Comparison of ENCODE assay signal across 8 mouse cellular contexts in the genomic region with DNA sequence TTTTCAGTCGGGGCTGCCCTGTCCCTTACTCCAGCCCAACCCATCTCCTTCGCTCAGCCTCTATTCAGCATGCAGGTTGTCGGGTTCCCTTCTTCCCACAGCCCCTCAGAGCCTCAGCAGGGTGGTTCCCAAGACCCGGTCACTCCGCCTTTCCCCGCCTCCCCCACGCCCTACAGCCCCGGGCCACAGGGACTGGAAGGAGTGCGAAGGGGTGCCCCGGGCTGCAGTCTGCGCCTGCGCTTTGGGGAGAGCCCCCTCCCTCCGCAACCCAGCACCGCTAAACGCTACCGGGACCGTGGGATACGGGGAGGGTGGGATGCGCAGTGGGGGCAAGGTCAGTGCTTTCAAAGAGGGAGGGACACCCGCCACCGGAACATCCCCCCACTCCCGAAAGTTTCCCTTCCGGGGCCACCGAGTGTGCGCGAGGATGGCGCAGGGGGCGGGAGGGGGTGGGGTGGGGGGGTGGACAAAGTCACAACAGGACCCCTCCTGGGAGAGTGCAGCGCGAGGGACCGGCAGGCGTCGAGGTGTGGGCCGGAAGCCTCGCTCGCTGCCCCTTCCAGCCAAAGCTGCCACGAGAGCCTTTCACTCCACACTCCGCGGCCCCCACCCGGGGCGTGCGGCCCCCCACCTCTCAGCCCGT. TPM values are rescaled to one million over a fixed set of nuclear protein-coding genes. Genes with fewer than 3 reads are reported as not detected.
A peak's percentile ranks its signal among the peaks of the same experiment; 100 is the strongest.
DNase-seq lines count a peak whose midpoint lies in the region; ATAC-seq and TF ChIP-seq lines count a peak whose summit lies in the region.

No protein-coding gene starts in this region.

- DNase-seq in urinary bladder, adult 2 months (ENCODE audit: low spot score) = peak; percentile 36
- no peak for DNase-seq in urinary bladder, postnatal 10 days (ENCODE audit: low spot score)
- peak; percentile 78 for DNase-seq in embryo, embryonic 9.5 days (ENCODE audit: extremely low spot score)
- DNase-seq in heart, adult 2 months = peak; percentile 83 to 84
- peak; percentile 34 for DNase-seq in kidney, adult 9 months
- DNase-seq in liver, embryonic 13.5 days = no peak
- DNase-seq in natural killer cell, adult 2 months (ENCODE audit: low spot score in 2 of 2) = peak; percentile 8 to 19
- DNase-seq in testis, postnatal 10 days (ENCODE audit: low spot score) = peak; percentile 81

- H3K27ac ChIP-seq in heart, adult 2 months = peak overlapping the region; percentile 93
- H3K27ac ChIP-seq in liver, embryonic 13.5 days = peak overlapping the region; percentile 66

- 3% methylated on average over 43 of the region's 43 CpGs for WGBS in heart, adult 2 months
- WGBS in liver, embryonic 13.5 days (ENCODE audit: insufficient replicate concordance) = under 1% methylated on average over 42 of the region's 43 CpGs

- peak overlapping the region; percentile 89 for H3K4me2 ChIP-seq in liver, embryonic 13.5 days

- peak overlapping the region; percentile 72 for H3K9ac ChIP-seq in heart, adult 2 months (ENCODE audit: low read depth, low read length)
- peak overlapping the region; percentile 76 for H3K9ac ChIP-seq in liver, embryonic 13.5 days

- H3K4me3 ChIP-seq in heart, adult 2 months = peak overlapping the region; percentile 96
- peak overlapping the region; percentile 70 for H3K4me3 ChIP-seq in liver, embryonic 13.5 days (replicated peaks)

- H3K4me1 ChIP-seq in heart, adult 2 months (ENCODE audit: control insufficient read depth, insufficient read depth, low read length) = no peaks in the 10 kb centered on the region; the same call in none of the 2 replicates
- H3K4me1 ChIP-seq in liver, embryonic 13.5 days (replicated peaks) = peaks cover 35% of the 10 kb centered on the region

- no peak for TF ChIP-seq CTCF in heart, adult 2 months (IDR thresholded peaks at IDR 0.05)

- intact Hi-C loops in heart, adult 2 months (cut with DNase I) = loop anchor here (2.0 kb wide), 1 partner anchor 36 kb away; no protein-coding TSS in a partner anchor

- no peaks in the 10 kb centered on the region for H3K36me3 ChIP-seq in heart, adult 2 months (ENCODE audit: control insufficient read depth, insufficient read depth, low read length)
- no peaks in the 10 kb centered on the region for H3K36me3 ChIP-seq in liver, embryonic 13.5 days

- ATAC-seq in liver, embryonic 13.5 days (ENCODE audit: low read depth) = peak; percentile 35

- no peak for TF ChIP-seq POLR2A in heart, adult 2 months (IDR thresholded peaks at IDR 0.05; ENCODE audit: insufficient read depth, low read depth, low read length)

- TF ChIP-seq EP300 in heart, adult 2 months (IDR thresholded peaks at IDR 0.05; ENCODE audit: insufficient read depth, low read depth, low read length) = no peak

- H3K27me3 ChIP-seq in heart, adult 2 months (ENCODE audit: control insufficient read depth, insufficient read depth, low read length) = no peaks in the 10 kb centered on the region
- H3K27me3 ChIP-seq in liver, embryonic 13.5 days = peaks cover 15% of the 10 kb centered on the region

- H3K9me3 ChIP-seq in liver, embryonic 13.5 days (replicated peaks) = no peaks in the 10 kb centered on the region

- peaks cover 4% of the 10 kb centered on the region; the same call in 1 of the 2 replicates for H3K79me2 ChIP-seq in heart, adult 2 months (replicated peaks; ENCODE audit: control insufficient read depth, insufficient read depth, low read length)

RNA-seq across cellular contexts. Expression of gene Nckap5l, which starts 0.5 kb away (rescaled TPM):
- 3.3 and 5.0 TPM in 2 replicates for polyA plus RNA-seq in urinary bladder, adult 2 months (2012; rRNA removed)
- total RNA-seq in heart, adult 2 months (2021) = 1 to 10 TPM; 4.2 to 5.2 TPM
- 3.5 and 4.5 TPM in 2 replicates for polyA plus RNA-seq in heart, adult 2 months (2012; rRNA removed)
- polyA plus RNA-seq in liver, embryonic 13.5 days (2015; fragmentation: Nextera tagmentation; extraction: Ambion mirVana) = 0.85 and 1.1 TPM in 2 replicates

RNA-seq across cellular contexts. Expression of gene Bcdin3d, which starts 17.4 kb away (rescaled TPM):
- 5.7 and 5.9 TPM in 2 replicates for polyA plus RNA-seq in urinary bladder, adult 2 months (2012; rRNA removed)
- total RNA-seq in heart, adult 2 months (2021) = 1 to 10 TPM; 2.5 to 3.1 TPM
- polyA plus RNA-seq in heart, adult 2 months (2012; rRNA removed) = 4.2 and 4.3 TPM in 2 replicates
- polyA plus RNA-seq in liver, embryonic 13.5 days (2015; fragmentation: Nextera tagmentation; extraction: Ambion mirVana) = 7.3 and 7.4 TPM in 2 replicates

Comparison
In these comparisons a context has a peak if more than half of its experiments do, and no peak if none do; other contexts are left out.
1. DNase-seq: peak in urinary bladder, adult 2 months (single experiment), embryo, embryonic 9.5 days (single experiment), heart, adult 2 months (2 of 2), kidney, adult 9 months (single experiment), natural killer cell, adult 2 months (2 of 2) and testis, postnatal 10 days (single experiment); none in urinary bladder, postnatal 10 days (single experiment) and liver, embryonic 13.5 days (single experiment).